Mouse (Mus musculus) ES-E14 (cell line): Measurements from ENCODE around the gene Ccl11.

Experiments
- CHD2 ChIP-seq: IDR thresholded peaks from 2 replicates; pipeline ENCODE4 v1.6.1; 2014; ENCODE audit warnings: mild to moderate bottlenecking, low read depth, low read length, inconsistent platforms
- HCFC1 ChIP-seq: IDR thresholded peaks from 2 replicates; pipeline ENCODE4 v1.6.1; 2012; ENCODE audit warnings: low read length, inconsistent platforms, borderline replicate concordance; ENCODE audit not compliant: insufficient read depth
- MAFK ChIP-seq: IDR thresholded peaks from 2 replicates; pipeline ENCODE4 v1.6.1; 2014; ENCODE audit warnings: mild to moderate bottlenecking, low read depth, low read length, inconsistent platforms; ENCODE audit not compliant: insufficient read depth
- ZC3H11A ChIP-seq: IDR thresholded peaks from 2 replicates; pipeline ENCODE4 v1.6.1; 2012; ENCODE audit warnings: low read depth, mild to moderate bottlenecking, inconsistent platforms, low read length, borderline replicate concordance
- ZNF384 ChIP-seq: IDR thresholded peaks from 2 replicates; pipeline ENCODE4 v1.6.1; 2012; ENCODE audit warnings: low read depth, low read length, inconsistent platforms

GRCm38 (mm10) chr11:82022504-82023056, 35.0 kb upstream of the Ccl11 start:
- TF ChIP-seq HCFC1 (no peak), ZNF384 (no peak), ZC3H11A (no peak), MAFK (no peak), CHD2 (no peak)
